Mouse (Mus musculus) midbrain, embryonic 15.5 days (tissue): ENCODE measurements around the gene Abca14. TPM values are rescaled to one million over a fixed set of nuclear protein-coding genes. Genes with fewer than 3 reads are reported as not detected.
"Not testable (repeated sequence)": the region's sequence is repeated elsewhere in the genome, so short reads cannot be mapped to it uniquely, and the experiment has no call there.

Experiments
- ATAC-seq: fragments of 200-750 bp; cut with Nextera tagmentation; replicated peaks from 2 replicates; pipeline ENCODE4 v1.8.0; 2017; ENCODE audit warnings: moderate TSS enrichment
- H3K27ac ChIP-seq: fragments of 300-500 bp; sonication (generic); 2 replicates; pipeline ENCODE4 v1.5.1; 2015; ENCODE audit warnings: mild to moderate bottlenecking, inconsistent platforms
- H3K27me3 ChIP-seq: fragments of 300-500 bp; sonication (generic); replicated peaks from 2 replicates; pipeline ENCODE4 v1.6.1; 2015; ENCODE audit warnings: inconsistent platforms
- H3K36me3 ChIP-seq: fragments of 300-500 bp; sonication (generic); replicated peaks from 2 replicates; pipeline ENCODE4 v1.6.1; 2015; ENCODE audit warnings: inconsistent platforms
- H3K4me1 ChIP-seq: fragments of 300-500 bp; sonication (generic); 2 replicates; pipeline ENCODE4 v1.6.1; 2015; ENCODE audit warnings: inconsistent platforms
- H3K4me2 ChIP-seq: fragments of 300-500 bp; sonication (generic); 2 replicates; pipeline ENCODE4 v1.6.1; 2015; ENCODE audit warnings: inconsistent platforms, mild to moderate bottlenecking, moderate library complexity
- H3K4me3 ChIP-seq: fragments of 300-500 bp; sonication (generic); 2 replicates; pipeline ENCODE4 v1.5.1; 2015; ENCODE audit warnings: mild to moderate bottlenecking, inconsistent platforms
- H3K9ac ChIP-seq: fragments of 300-500 bp; sonication (generic); 2 replicates; pipeline ENCODE4 v1.6.1; 2015; ENCODE audit warnings: mild to moderate bottlenecking, inconsistent platforms
- H3K9me3 ChIP-seq: fragments of 300-500 bp; sonication (generic); 2 replicates; pipeline ENCODE4 v1.6.1; 2016; ENCODE audit warnings: inconsistent platforms
- WGBS: fragments of 180-500 bp; shearing (Covaris S2); methylation state at CpG from one replicate; pipeline ENCODE4 v1.1.7; 2015; ENCODE audit warnings: mixed read lengths; 5-methylcytosine and 5-hydroxymethylcytosine counted together
- polyA plus RNA-seq: library from polyadenylated mRNA; unstranded; fragments of >200 nt; fragmentation: Nextera tagmentation; extraction: Ambion mirVana; gene quantifications from 2 replicates; pipeline ENCODE4 v1.2.1, GENCODE M21; 2015

Gene Abca14
- polyA plus RNA-seq, 1 experiment from 2014 or later: not detected

DNA sequence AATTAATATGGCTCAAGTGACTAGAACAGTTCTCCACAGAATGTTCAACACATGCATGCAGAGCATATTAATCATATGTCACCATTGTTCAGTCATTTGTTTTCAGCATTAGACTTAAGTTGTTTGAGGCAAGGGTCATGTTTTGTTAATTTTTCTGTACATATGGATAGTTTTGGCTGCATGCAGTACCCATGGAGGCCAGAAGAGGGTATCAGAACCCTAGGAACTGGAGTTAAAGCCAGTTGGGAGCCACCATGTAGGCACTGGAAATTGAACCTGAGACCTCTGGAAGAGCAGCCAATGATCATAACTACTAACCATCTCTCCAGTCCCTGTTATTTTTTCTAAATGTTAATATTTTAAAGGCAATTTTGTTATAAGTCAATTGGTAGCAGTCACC lies 37.3 kb downstream of the Abca14 start:
- Histone ChIP-seq H3K9me3 (no peaks in the 10 kb centered on the region), H3K4me2 (no peak overlapping the region)
- no peak for ATAC-seq

DNA sequence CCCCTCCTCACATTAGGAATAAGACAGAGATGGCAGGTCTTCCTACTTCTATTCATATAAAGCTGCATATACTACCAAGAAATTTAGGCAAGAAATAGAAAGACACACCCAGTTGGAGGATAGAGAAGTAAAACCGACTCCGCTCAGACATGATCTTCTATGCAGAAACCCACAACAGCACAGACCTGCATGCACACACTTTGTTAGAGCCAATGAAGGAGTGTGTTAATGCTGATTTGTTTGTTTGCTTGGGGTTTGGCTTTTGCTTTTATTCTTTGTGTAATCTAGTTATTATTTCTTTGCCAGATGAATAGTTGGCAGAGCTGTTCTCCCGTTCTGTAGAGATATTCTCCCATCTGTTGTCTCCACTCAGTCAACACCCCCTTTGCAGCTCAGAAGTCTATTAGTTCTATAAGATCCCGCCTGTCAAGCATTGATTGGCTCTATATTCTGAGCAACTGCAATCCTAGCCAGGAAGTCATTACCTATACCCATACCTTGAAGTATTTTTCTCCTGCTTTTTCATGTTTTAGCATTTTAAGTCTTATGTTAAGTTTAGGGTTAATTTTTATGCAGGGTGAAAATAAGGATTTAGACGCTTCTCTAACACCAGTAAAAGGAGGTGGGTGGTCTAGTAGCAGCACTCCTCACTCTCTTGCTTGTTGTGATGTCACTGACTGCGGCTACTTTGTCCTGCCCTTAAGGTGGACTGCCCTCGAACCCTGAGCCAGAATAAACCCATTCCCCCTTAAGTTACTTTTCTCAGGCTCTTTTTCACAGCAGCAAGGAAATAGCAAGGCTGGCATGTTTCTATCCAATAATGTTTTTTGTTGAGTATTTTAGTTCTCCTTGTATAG lies 67.6 kb downstream of the Abca14 start:
- no peaks in the 10 kb centered on the region for H3K4me1 ChIP-seq
- no peak overlapping the region for H3K9ac ChIP-seq
- WGBS: 73% methylated on average over 7 of the region's 7 CpGs
- no peaks in the 10 kb centered on the region for H3K36me3 ChIP-seq
- no peaks in the 10 kb centered on the region for H3K9me3 ChIP-seq
- no peak overlapping the region for H3K4me2 ChIP-seq
- ATAC-seq: no peak
- no peak overlapping the region for H3K4me3 ChIP-seq
- no peak overlapping the region for H3K27ac ChIP-seq
- H3K27me3 ChIP-seq: no peaks in the 10 kb centered on the region

More for the DNA sequence above, 37.3 kb downstream of the Abca14 start:
- no peaks in the 10 kb centered on the region for H3K4me1 ChIP-seq
- no peak overlapping the region for H3K9ac ChIP-seq
- H3K27me3 ChIP-seq: no peaks in the 10 kb centered on the region
- no peak overlapping the region for H3K27ac ChIP-seq
- H3K4me3 ChIP-seq: no peak overlapping the region
- H3K36me3 ChIP-seq: no peaks in the 10 kb centered on the region

DNA sequence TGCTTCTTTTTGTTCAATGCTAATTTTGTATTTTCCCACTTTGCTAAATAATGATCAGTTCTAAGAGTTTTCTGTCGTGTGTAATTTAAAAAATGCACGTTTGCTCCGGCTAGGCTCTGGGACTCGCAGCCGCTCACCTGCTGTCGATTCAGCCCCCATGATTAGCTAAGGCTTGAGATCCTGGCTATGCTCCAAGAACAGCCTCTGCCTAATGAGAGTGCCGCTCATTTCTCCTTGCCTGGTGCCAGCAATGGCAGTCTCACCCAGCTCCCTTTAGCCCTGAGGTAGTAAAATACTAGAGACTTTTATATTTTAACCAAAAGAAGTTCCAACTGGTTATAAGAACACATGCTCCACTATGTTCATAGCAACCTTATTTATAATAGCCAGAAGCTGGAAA lies 68.3 kb downstream of the Abca14 start:
- no peak overlapping the region for H3K27ac ChIP-seq
- no peaks in the 10 kb centered on the region for H3K27me3 ChIP-seq
- H3K4me3 ChIP-seq: no peak overlapping the region
- H3K9me3 ChIP-seq: no peaks in the 10 kb centered on the region
- 74% methylated on average over 7 of the region's 7 CpGs for WGBS
- no peaks in the 10 kb centered on the region for H3K4me1 ChIP-seq
- ATAC-seq: peak; percentile 70; the same call in 1 of the 2 replicates
- no peak overlapping the region for H3K4me2 ChIP-seq
- H3K36me3 ChIP-seq: no peaks in the 10 kb centered on the region
- no peak overlapping the region for H3K9ac ChIP-seq

DNA sequence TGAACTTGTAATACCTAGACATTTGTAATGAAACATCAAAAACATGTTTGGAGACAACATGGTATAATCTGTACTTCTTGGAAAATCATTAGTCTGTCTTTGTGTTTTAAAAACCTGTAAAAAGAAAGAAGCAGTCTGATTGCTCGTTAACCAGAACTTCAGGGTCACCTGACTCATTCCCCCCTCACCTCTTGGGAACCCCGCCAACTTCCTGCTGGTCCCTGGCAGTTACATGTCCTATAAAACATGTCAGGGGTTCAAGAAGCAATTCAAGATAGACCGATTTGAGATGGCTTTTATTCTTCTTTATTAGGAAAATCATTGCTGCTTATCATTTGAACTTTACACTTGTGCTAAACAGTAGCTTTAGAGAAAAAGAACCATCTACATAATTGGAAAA lies 81.5 kb downstream of the Abca14 start:
- Histone ChIP-seq H3K27me3 (no peaks in the 10 kb centered on the region), H3K27ac (no peak overlapping the region), H3K4me1 (no peaks in the 10 kb centered on the region), H3K4me2 (no peak overlapping the region), H3K9me3 (no peaks in the 10 kb centered on the region), H3K9ac (no peak overlapping the region), H3K4me3 (no peak overlapping the region), H3K36me3 (no peaks in the 10 kb centered on the region)
- 76% methylated on average over 3 of the region's 3 CpGs for WGBS
- no peak for ATAC-seq

DNA sequence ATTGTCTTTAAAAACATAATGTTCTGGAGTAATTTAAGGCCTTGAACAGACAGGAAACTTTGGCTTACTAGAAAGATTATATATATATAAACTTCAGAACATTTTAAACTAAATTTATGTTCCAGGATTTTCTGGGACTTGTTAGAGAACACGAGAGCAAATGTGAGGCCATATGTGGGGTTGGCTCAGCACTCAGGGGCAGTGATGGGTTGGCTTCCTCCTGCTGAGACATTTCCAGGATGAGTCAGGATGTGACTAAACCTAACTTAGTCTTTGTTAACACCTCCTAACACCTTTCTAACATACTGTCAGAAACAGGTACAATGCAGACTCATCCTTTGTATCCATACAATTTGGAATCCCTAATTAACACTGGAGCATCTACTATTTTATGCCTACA lies 112.3 kb downstream of the Abca14 start:
- Histone ChIP-seq H3K9ac (no peak overlapping the region), H3K27ac (no peak overlapping the region), H3K36me3 (no peaks in the 10 kb centered on the region), H3K4me2 (no peak overlapping the region), H3K9me3 (no peaks in the 10 kb centered on the region), H3K4me3 (no peak overlapping the region), H3K4me1 (no peaks in the 10 kb centered on the region), H3K27me3 (no peaks in the 10 kb centered on the region)
- ATAC-seq: no peak
- WGBS: 93% methylated on average over 1 of the region's 1 CpGs

DNA sequence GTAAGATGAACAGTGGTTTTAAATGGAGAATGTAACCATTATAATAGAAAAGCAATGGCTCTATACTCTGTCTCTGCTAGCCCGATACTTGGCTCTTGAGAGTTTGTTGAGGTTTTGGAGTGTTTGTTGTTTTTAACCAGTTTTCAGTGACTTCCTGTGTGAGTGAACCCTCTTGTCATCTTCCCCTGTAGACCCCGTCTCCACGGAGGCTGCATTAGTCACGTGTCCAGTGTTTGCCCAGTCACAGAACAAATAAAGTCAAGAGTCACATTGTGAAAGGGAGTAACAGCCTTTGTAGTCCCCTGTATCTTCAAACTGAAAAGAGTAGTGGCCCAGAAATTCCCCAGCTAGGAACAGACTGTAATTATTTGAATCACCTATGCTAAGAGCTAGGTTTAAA lies 119.2 kb downstream of the Abca14 start:
- H3K36me3 ChIP-seq: no peaks in the 10 kb centered on the region
- H3K27ac ChIP-seq: no peak overlapping the region
- no peak overlapping the region for H3K4me2 ChIP-seq
- H3K4me1 ChIP-seq: peaks cover 7% of the 10 kb centered on the region
- no peaks in the 10 kb centered on the region for H3K27me3 ChIP-seq
- no peak overlapping the region for H3K4me3 ChIP-seq
- no peak overlapping the region for H3K9ac ChIP-seq
- H3K9me3 ChIP-seq: no peaks in the 10 kb centered on the region
- no peak for ATAC-seq
- 51% methylated on average over 4 of the region's 4 CpGs for WGBS

DNA sequence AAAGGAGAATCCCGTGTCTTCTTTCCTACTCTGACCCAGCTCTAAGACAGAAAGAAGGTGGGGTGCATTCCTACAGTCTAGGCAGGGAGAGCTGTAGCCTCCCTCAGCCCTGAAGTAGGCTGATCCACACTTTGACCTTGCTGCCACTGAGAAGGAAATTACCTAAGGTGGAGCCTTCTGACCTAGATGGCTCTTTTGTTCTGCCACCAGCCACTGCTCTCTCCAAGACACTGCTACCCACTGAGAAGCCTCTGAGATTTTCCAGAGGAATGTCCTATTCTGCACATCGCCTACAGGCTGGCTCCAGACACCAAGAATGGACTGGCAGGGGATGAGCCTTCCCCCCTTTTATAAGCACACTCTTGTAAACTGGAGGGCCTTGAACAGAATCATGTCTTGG lies 122.2 kb downstream of the Abca14 start:
- ATAC-seq, H3K27ac ChIP-seq: not testable (repeated sequence)

DNA sequence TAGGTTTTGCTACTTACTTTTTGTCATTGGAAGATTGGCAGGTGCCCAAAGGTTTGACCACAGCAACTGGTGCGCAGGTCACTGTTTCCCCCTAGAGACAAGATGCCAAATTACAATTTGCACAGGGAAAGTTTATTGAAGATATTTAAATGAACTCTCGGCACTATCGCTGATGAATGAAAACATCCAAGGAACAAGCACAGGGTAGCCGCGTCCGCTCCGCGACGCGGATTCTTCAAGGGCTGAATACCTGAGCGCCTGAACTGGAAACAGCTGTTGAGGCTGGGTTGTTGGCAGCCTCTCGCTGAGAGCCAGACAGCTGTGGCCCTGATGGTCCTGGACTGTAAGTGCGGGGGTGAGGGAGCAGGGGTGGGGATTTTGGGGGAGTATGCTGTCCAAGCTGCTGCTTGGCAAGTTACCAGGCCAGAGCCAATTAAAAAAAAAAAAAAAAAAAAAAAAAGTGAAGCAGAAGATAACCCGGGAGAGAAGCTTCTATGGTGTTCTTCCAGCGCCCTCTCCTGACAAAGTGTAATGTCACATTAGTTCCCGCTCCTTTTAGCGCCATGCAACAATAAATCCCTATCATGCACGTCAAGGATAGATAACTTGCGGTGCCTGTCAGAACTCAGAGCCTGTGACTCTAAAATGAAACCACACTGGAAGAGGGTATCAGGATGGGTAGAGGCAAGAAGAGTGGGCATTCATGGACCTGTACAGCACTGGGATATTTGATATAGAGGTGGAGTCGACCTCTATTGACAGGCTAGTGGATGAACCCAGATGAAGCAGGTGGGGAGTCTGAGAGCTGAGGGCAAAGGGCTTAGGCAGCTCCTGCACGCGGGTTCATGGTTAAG lies 123.7 kb downstream of the Abca14 start:
- H3K27me3 ChIP-seq: no peaks in the 10 kb centered on the region
- ATAC-seq: peak; percentile 70
- no peaks in the 10 kb centered on the region for H3K9me3 ChIP-seq
- H3K9ac ChIP-seq: no peak overlapping the region
- peak overlapping the region; percentile 56 for H3K4me2 ChIP-seq
- H3K4me1 ChIP-seq: peaks cover 8% of the 10 kb centered on the region
- H3K27ac ChIP-seq: no peak overlapping the region
- peak overlapping the region; percentile 25 for H3K4me3 ChIP-seq
- no peaks in the 10 kb centered on the region for H3K36me3 ChIP-seq
- 20% methylated on average over 22 of the region's 22 CpGs for WGBS

More for the DNA sequence above, 122.2 kb downstream of the Abca14 start:
- H3K9ac ChIP-seq, H3K36me3 ChIP-seq, H3K4me3 ChIP-seq, H3K4me2 ChIP-seq, H3K9me3 ChIP-seq, H3K4me1 ChIP-seq, H3K27me3 ChIP-seq: not testable (repeated sequence)
- 64% methylated on average over 2 of the region's 2 CpGs for WGBS

DNA sequence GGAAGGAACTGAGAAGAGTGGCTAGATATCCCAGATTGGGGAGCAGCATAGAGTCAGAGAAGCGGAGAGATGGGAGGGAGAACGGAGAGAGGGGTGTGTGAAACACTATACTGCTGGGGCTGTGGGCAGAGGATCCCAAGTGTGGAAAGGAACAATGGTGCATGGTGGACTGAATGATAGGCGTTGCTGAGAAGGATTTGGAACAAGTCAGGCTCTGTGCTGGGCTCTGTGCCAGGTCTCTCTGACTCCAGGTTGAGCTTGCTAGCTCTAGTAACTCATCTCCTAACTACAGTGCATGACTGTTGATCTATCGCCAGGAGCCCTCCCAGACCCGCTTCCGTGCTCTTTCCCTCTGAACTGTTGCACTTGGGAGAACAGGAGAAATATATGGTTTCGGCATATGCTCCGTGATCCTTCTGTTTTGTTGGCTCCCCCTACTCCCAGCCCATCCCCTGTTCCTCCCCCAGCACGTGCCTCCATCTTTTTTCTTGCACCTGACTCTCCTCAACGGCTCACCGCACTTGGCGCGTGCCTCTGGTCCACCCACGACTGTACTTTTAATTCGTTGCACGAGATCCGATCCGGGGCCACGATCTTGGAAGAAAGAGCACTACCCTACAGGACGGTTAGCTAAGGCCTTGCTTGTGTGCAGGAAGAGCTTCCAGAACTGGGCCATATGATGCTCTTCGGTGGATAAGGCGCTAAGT lies 124.5 kb downstream of the Abca14 start, which contains the start of gene Abca15:
Gene Abca15 (plus strand): TSS at position 584 of the 707 bp plus-strand sequence.
- WGBS: 85% methylated on average over 22 of the region's 22 CpGs
- peak within 1 kb of the TSS; percentile 25; the same call in 1 of the 2 replicates for H3K4me3 ChIP-seq
- H3K4me2 ChIP-seq: peak within 1 kb of the TSS; percentile 56
- no peak within 1 kb of the TSS for H3K27ac ChIP-seq
- peaks cover 8% of the 10 kb centered on the region for H3K4me1 ChIP-seq
- no peaks in the 10 kb centered on the region for H3K36me3 ChIP-seq
- H3K27me3 ChIP-seq: no peaks in the 10 kb centered on the region
- peak; percentile 39; the same call in 1 of the 2 replicates for ATAC-seq
- H3K9me3 ChIP-seq: no peaks in the 10 kb centered on the region
- H3K9ac ChIP-seq: no peak within 1 kb of the TSS

DNA sequence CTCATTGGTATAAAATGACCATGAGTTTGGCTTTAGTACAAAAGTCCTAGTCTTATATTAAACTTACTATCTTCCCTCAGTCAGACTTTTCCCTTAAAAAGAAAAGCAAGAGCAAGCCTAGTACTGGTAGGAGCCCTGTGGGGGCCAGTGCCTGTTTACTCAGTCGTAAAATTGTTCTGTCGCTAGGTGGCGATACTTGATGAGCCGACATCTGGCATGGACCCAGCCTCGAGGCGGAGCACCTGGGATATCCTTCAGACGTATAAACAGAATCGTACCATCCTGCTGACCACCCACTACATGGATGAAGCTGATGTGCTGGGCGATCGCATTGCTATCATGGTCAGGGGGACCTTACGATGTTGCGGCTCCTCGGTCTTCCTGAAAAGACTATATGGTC lies 157.4 kb downstream of the Abca14 start:
- H3K27ac ChIP-seq: no peak overlapping the region
- no peaks in the 10 kb centered on the region for H3K4me1 ChIP-seq
- WGBS: 37% methylated on average over 13 of the region's 13 CpGs
- no peaks in the 10 kb centered on the region for H3K9me3 ChIP-seq
- no peak overlapping the region for H3K4me2 ChIP-seq
- ATAC-seq: no peak
- no peak overlapping the region for H3K9ac ChIP-seq
- no peak overlapping the region for H3K4me3 ChIP-seq
- H3K36me3 ChIP-seq: no peaks in the 10 kb centered on the region
- H3K27me3 ChIP-seq: no peaks in the 10 kb centered on the region
